Mouse (Mus musculus) midbrain, embryonic 13.5 days (tissue): ENCODE results near the gene Wwc1. TPM values are rescaled to one million over a fixed set of nuclear protein-coding genes. Genes with fewer than 3 reads are reported as not detected.

Experiments
- ATAC-seq: fragments of 200-750 bp; cut with Nextera tagmentation; 2 replicates; pipeline ENCODE4 v1.8.0; 2017; ENCODE audit warnings: mild to moderate bottlenecking, moderate TSS enrichment, moderate library complexity
- H3K27ac ChIP-seq: fragments of 300-500 bp; sonication (generic); 2 replicates; pipeline ENCODE4 v1.5.1; 2015; ENCODE audit warnings: inconsistent platforms, mild to moderate bottlenecking, moderate library complexity
- H3K27me3 ChIP-seq: fragments of 300-500 bp; sonication (generic); 2 replicates; pipeline ENCODE4 v1.6.1; 2015; ENCODE audit warnings: mild to moderate bottlenecking, inconsistent platforms
- H3K36me3 ChIP-seq: fragments of 300-500 bp; sonication (generic); 2 replicates; pipeline ENCODE4 v1.6.1; 2015; ENCODE audit warnings: mild to moderate bottlenecking, inconsistent platforms
- H3K4me1 ChIP-seq: fragments of 300-500 bp; sonication (generic); replicated peaks from 2 replicates; pipeline ENCODE4 v1.6.1; 2015; ENCODE audit warnings: inconsistent platforms
- H3K4me2 ChIP-seq: fragments of 300-500 bp; sonication (generic); replicated peaks from 2 replicates; pipeline ENCODE4 v1.6.1; 2015; ENCODE audit warnings: moderate library complexity, mild to moderate bottlenecking, inconsistent platforms
- H3K4me3 ChIP-seq: fragments of 300-500 bp; sonication (generic); replicated peaks from 2 replicates; pipeline ENCODE4 v1.5.1; 2015; ENCODE audit warnings: mild to moderate bottlenecking, inconsistent platforms
- H3K9ac ChIP-seq: fragments of 300-500 bp; sonication (generic); replicated peaks from 2 replicates; pipeline ENCODE4 v1.6.1; 2015; ENCODE audit warnings: mild to moderate bottlenecking, inconsistent platforms
- H3K9me3 ChIP-seq: fragments of 300-500 bp; sonication (generic); 2 replicates; pipeline ENCODE4 v1.6.1; 2016; ENCODE audit warnings: mild to moderate bottlenecking, inconsistent platforms
- WGBS: fragments of 180-500 bp; shearing (Covaris S2); methylation state at CpG from one replicate; pipeline ENCODE4 v1.1.7; 2015; 5-methylcytosine and 5-hydroxymethylcytosine counted together
- polyA plus RNA-seq: library from polyadenylated mRNA; unstranded; fragments of >200 nt; fragmentation: Nextera tagmentation; extraction: Ambion mirVana; gene quantifications from 2 replicates; pipeline ENCODE4 v1.2.1, GENCODE M21; 2015

The Wwc1 gene
- polyA plus RNA-seq, 1 experiment from 2014 or later, result 7.0 TPM

GRCm38 (mm10) chr11:35989967-35990366, 9.6 kb upstream of the Wwc1 start:
- H3K4me3 ChIP-seq, result no peak overlapping the region
- no peaks in the 10 kb centered on the region for H3K36me3 ChIP-seq
- H3K4me2 ChIP-seq, result no peak overlapping the region
- no peak overlapping the region for H3K9ac ChIP-seq
- H3K27ac ChIP-seq, result no peak overlapping the region
- ATAC-seq, result no peak
- no peaks in the 10 kb centered on the region for H3K9me3 ChIP-seq
- peaks cover 10% of the 10 kb centered on the region for H3K4me1 ChIP-seq
- 56% methylated on average over 4 of the region's 4 CpGs for WGBS
- peaks cover 6% of the 10 kb centered on the region; the same call in 1 of the 2 replicates for H3K27me3 ChIP-seq

DNA sequence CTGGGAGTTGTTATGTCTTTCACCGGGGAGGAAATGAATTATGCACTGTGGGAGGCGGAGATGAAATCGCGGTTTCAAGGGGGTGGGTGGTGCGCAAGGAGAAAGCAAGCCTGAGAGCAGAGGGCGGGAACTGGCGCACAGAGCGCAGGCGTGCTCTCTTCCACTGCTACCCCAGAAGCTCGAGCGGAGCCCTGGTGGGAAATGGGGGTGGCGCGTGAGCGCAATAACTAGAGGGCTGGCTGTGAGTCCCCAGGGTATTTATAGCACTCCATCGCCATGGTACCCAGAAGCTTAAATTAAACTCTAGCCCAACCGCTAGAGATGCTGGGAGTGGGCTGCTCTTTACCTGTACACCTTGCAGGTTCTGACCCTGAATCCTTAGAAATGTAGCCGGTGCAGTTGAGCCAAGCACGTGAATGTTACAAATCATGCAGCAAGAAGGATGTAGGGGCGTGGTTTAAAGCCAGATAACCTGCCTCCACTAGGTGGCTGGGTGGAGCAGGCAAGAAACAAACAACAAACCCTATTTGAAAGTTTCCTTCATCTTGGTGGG, 5.6 kb upstream of the Wwc1 start:
- peak overlapping the region; percentile 56 for H3K4me2 ChIP-seq
- peak; percentile 87 for ATAC-seq
- H3K4me3 ChIP-seq, result peak overlapping the region; percentile 30
- H3K36me3 ChIP-seq, result no peaks in the 10 kb centered on the region
- H3K4me1 ChIP-seq, result peaks cover 10% of the 10 kb centered on the region
- WGBS, result under 1% methylated on average over 19 of the region's 19 CpGs
- H3K27ac ChIP-seq, result peak overlapping the region; percentile 57
- H3K9ac ChIP-seq, result peak overlapping the region; percentile 10; the same call in 1 of the 2 replicates
- H3K27me3 ChIP-seq, result peaks cover 13% of the 10 kb centered on the region
- H3K9me3 ChIP-seq, result no peaks in the 10 kb centered on the region

- Histone ChIP-seq H3K27ac (no peak overlapping the region), H3K4me1 (peaks cover 36% of the 10 kb centered on the region), H3K27me3 (peaks cover 18% of the 10 kb centered on the region), H3K9ac (no peak overlapping the region), H3K9me3 (no peaks in the 10 kb centered on the region), H3K4me2 (no peak overlapping the region), H3K4me3 (no peak overlapping the region), H3K36me3 (no peaks in the 10 kb centered on the region)
- WGBS, result 87% methylated on average over 3 of the region's 3 CpGs
- ATAC-seq, result no peak
These were observed 2.4 kb upstream of the Wwc1 start for GRCm38 (mm10) chr11:35982734-35983133.

- Histone ChIP-seq H3K9me3 (no peaks in the 10 kb centered on the region), H3K4me2 (peak overlapping the region; percentile 80), H3K27me3 (peaks cover 15% of the 10 kb centered on the region), H3K9ac (peak overlapping the region; percentile 88), H3K4me3 (peak overlapping the region; percentile 80), H3K27ac (peak overlapping the region; percentile 39; the same call in 1 of the 2 replicates), H3K36me3 (no peaks in the 10 kb centered on the region), H3K4me1 (peaks cover 48% of the 10 kb centered on the region)
- under 1% methylated on average over 54 of the region's 66 CpGs for WGBS
- peak; percentile 71 for ATAC-seq
These were observed 455 bp downstream of the Wwc1 start for GRCm38 (mm10) chr11:35979733-35980410.

- no peaks in the 10 kb centered on the region for H3K36me3 ChIP-seq
- 0% methylated on average over 12 of the region's 12 CpGs for WGBS
- peak overlapping the region; percentile 80 for H3K4me2 ChIP-seq
- peaks cover 15% of the 10 kb centered on the region for H3K27me3 ChIP-seq
- H3K4me1 ChIP-seq, result peaks cover 48% of the 10 kb centered on the region
- H3K9ac ChIP-seq, result peak overlapping the region; percentile 88
- H3K9me3 ChIP-seq, result no peaks in the 10 kb centered on the region
- no peak; the same call in 1 of the 2 replicates for ATAC-seq
- H3K27ac ChIP-seq, result no peak overlapping the region
- H3K4me3 ChIP-seq, result peak overlapping the region; percentile 80
These were observed 1.0 kb downstream of the Wwc1 start for GRCm38 (mm10) chr11:35979266-35979732.

DNA sequence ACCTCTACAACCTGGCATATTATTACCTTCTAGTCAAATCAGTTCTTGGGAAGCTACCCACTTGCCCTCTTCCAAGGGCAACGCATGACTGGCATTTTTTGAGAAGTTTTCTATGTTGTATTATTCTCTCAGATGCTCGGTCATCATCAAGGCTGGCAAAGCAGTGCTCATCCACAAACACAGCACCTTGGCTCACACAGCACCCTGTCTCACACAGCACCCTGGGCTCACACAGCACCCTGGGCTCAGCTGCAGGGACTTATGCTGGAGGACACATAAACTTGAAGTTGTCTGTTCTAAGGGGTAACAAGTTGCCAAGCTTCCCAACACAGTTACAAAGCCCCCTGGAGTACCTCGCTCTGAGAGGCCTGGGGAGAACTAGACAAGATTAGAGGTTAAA, 2.5 kb downstream of the Wwc1 start:
- peaks cover 62% of the 10 kb centered on the region for H3K4me1 ChIP-seq
- no peaks in the 10 kb centered on the region for H3K36me3 ChIP-seq
- 0 out of 2 replicates have a peak overlapping the region, but pooled peaks have one; percentile 11 for H3K4me3 ChIP-seq
- H3K27ac ChIP-seq, result no peak overlapping the region
- ATAC-seq, result no peak
- WGBS, result 76% methylated on average over 3 of the region's 3 CpGs
- H3K4me2 ChIP-seq, result peak overlapping the region; percentile 80
- H3K9me3 ChIP-seq, result no peaks in the 10 kb centered on the region
- H3K27me3 ChIP-seq, result peaks cover 15% of the 10 kb centered on the region
- no peak overlapping the region for H3K9ac ChIP-seq

DNA sequence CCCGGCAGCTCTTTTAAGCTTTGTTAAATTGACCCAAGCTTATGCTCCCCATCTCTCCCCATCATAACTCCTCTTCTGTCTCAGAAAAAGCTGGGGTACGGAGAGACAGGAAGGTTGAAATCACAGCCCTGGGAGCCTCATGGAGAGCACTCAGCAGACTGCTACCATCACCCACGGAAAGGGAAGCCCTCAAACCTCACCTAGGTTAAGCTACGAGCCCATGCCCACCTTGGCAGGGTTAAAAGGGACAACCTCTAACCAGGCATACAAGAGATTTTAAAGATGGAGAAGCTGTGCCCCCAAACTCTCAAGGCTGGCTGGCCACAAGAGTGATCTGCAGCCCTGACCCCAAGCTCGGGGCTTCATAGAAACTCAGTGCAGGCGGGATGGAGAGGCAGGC, 3.2 kb downstream of the Wwc1 start:
- WGBS, result 34% methylated on average over 6 of the region's 6 CpGs
- H3K4me2 ChIP-seq, result peak overlapping the region; percentile 80
- ATAC-seq, result no peak
- H3K9me3 ChIP-seq, result no peaks in the 10 kb centered on the region
- peaks cover 14% of the 10 kb centered on the region for H3K27me3 ChIP-seq
- peaks cover 70% of the 10 kb centered on the region for H3K4me1 ChIP-seq
- peak overlapping the region; percentile 11; the same call in 1 of the 2 replicates for H3K4me3 ChIP-seq
- peak overlapping the region; percentile 3; the same call in 1 of the 2 replicates for H3K9ac ChIP-seq
- peak overlapping the region; percentile 32 for H3K27ac ChIP-seq
- H3K36me3 ChIP-seq, result no peaks in the 10 kb centered on the region

DNA sequence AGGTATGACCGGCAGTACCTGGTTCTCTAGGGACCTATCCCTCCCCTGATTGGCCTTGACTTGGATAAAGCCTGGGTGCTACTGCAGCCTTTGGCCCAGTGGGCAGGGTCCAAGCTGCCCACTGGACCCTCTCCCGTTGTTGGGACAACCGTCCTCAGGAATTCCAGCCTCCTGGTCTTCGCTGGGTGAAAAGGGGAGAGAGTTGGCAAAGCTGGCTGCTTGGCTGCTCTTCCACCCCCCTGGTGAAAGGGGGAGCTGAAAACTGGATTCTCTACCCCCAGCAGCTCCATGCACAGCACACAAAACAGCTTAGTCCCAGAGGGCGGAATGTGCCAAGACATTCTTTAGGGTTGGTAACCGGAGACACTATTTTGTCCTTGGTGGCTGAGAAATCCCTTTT, 3.8 kb downstream of the Wwc1 start:
- peaks cover 74% of the 10 kb centered on the region for H3K4me1 ChIP-seq
- peak overlapping the region; percentile 31 for H3K27ac ChIP-seq

GRCm38 (mm10) chr11:35974632-35975450, 5.5 kb downstream of the Wwc1 start:
- H3K27me3 ChIP-seq, result peaks cover 5% of the 10 kb centered on the region; the same call in 1 of the 2 replicates
- H3K4me1 ChIP-seq, result peaks cover 70% of the 10 kb centered on the region
- no peak overlapping the region for H3K9ac ChIP-seq
- ATAC-seq, result no peak
- H3K4me2 ChIP-seq, result no peak overlapping the region
- 81% methylated on average over 6 of the region's 6 CpGs for WGBS
- H3K27ac ChIP-seq, result no peak overlapping the region
- H3K4me3 ChIP-seq, result no peak overlapping the region
- no peaks in the 10 kb centered on the region for H3K36me3 ChIP-seq
- H3K9me3 ChIP-seq, result no peaks in the 10 kb centered on the region

More for the DNA sequence above, 3.8 kb downstream of the Wwc1 start:
- WGBS, result 15% methylated on average over 6 of the region's 6 CpGs
- H3K9ac ChIP-seq, result no peak overlapping the region
- ATAC-seq, result peak; percentile 49
- H3K4me3 ChIP-seq, result peak overlapping the region; percentile 5; the same call in 1 of the 2 replicates
- H3K36me3 ChIP-seq, result no peaks in the 10 kb centered on the region
- no peaks in the 10 kb centered on the region for H3K9me3 ChIP-seq
- H3K4me2 ChIP-seq, result peak overlapping the region; percentile 80; the same call in 1 of the 2 replicates
- peaks cover 8% of the 10 kb centered on the region for H3K27me3 ChIP-seq

DNA sequence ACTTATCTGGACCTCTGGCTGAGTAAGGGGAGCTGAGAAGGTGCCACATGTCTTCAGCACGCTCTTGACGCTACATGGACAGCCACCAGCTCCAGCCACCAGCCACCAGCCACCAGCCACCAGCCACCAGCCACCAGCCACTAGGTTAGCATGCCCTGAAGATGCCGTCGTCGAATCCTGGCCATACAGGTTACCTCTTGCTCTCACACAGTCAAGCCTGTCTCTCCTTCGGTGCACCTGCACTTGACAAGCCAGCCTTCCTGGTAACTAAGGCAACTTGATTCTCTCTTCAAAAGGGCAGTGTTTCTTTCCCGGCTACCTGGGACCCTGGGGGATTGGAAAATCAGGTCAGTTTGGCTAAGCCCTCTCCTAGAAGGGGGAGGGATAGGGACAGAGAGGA, 7.2 kb downstream of the Wwc1 start:
- Histone ChIP-seq H3K27ac (no peak overlapping the region), H3K4me2 (peak overlapping the region; percentile 26; the same call in 1 of the 2 replicates), H3K27me3 (no peaks in the 10 kb centered on the region), H3K9ac (no peak overlapping the region), H3K36me3 (no peaks in the 10 kb centered on the region), H3K4me1 (peaks cover 53% of the 10 kb centered on the region), H3K4me3 (no peak overlapping the region), H3K9me3 (no peaks in the 10 kb centered on the region)
- no peak for ATAC-seq
- WGBS, result 20% methylated on average over 7 of the region's 7 CpGs

GRCm38 (mm10) chr11:35972270-35972931, 7.9 kb downstream of the Wwc1 start:
- no peak overlapping the region for H3K4me3 ChIP-seq
- no peaks in the 10 kb centered on the region for H3K27me3 ChIP-seq
- no peaks in the 10 kb centered on the region for H3K9me3 ChIP-seq
- ATAC-seq, result peak; percentile 57
- peak overlapping the region; percentile 26 for H3K4me2 ChIP-seq
- H3K36me3 ChIP-seq, result no peaks in the 10 kb centered on the region
- peak overlapping the region; percentile 48 for H3K27ac ChIP-seq
- no peak overlapping the region for H3K9ac ChIP-seq
- 2% methylated on average over 6 of the region's 6 CpGs for WGBS
- H3K4me1 ChIP-seq, result peaks cover 46% of the 10 kb centered on the region
